Mouse (Mus musculus): ENCODE measurements around the gene Cdk5. TPM values are rescaled to one million over a fixed set of nuclear protein-coding genes. Genes with fewer than 3 reads are reported as not detected.
A peak's percentile ranks its signal among the peaks of the same experiment; 100 is the strongest.

The Cdk5 gene
- polyA plus RNA-seq, 1 experiment from 2014 or later = 25.9 TPM

- ATAC-seq (replicated peaks; ENCODE audit: low FRiP score) = no peak
- Histone ChIP-seq H3K27ac (ENCODE audit: low read depth, low read length) (peak overlapping the region; percentile 92), H3K4me3 (ENCODE audit: low read depth, low read length) (peak overlapping the region; percentile 77), H3K36me3 (ENCODE audit: control insufficient read depth, insufficient read depth, low read length) (peaks cover 3% of the 10 kb centered on the region; the same call in 1 of the 2 replicates), H3K9ac (ENCODE audit: low read depth, low read length) (peak overlapping the region; percentile 89), H3K27me3 (replicated peaks; ENCODE audit: control insufficient read depth, insufficient read depth, low read length) (no peaks in the 10 kb centered on the region), H3K9me3 (ENCODE audit: control insufficient read depth, low read length) (no peaks in the 10 kb centered on the region), H3K4me2 (peak overlapping the region; percentile 90), H3K4me1 (replicated peaks; ENCODE audit: control insufficient read depth, insufficient read depth, low read length) (peaks cover 50% of the 10 kb centered on the region)
- WGBS = 1% methylated on average over 29 of the region's 30 CpGs
- DNase-seq (ENCODE audit: low spot score) = peak; percentile 75
Observed at GRCm38 (mm10) chr5:24425421-24426036, 2.2 kb upstream of the Cdk5 start.

- Histone ChIP-seq H3K4me3 (ENCODE audit: low read depth, low read length) (peak overlapping the region; percentile 77), H3K27me3 (replicated peaks; ENCODE audit: control insufficient read depth, insufficient read depth, low read length) (no peaks in the 10 kb centered on the region), H3K4me2 (peak overlapping the region; percentile 90), H3K9ac (ENCODE audit: low read depth, low read length) (peak overlapping the region; percentile 89), H3K4me1 (replicated peaks; ENCODE audit: control insufficient read depth, insufficient read depth, low read length) (peaks cover 50% of the 10 kb centered on the region), H3K27ac (ENCODE audit: low read depth, low read length) (peak overlapping the region; percentile 92), H3K36me3 (ENCODE audit: control insufficient read depth, insufficient read depth, low read length) (peaks cover 3% of the 10 kb centered on the region; the same call in 1 of the 2 replicates), H3K9me3 (ENCODE audit: control insufficient read depth, low read length) (no peaks in the 10 kb centered on the region)
- DNase-seq (ENCODE audit: low spot score) = peak; percentile 88
- peak; percentile 53 for ATAC-seq (replicated peaks; ENCODE audit: low FRiP score)
- 1% methylated on average over 57 of the region's 60 CpGs for WGBS
Observed at GRCm38 (mm10) chr5:24424861-24425411, 1.6 kb upstream of the Cdk5 start.

GRCm38 (mm10) chr5:24424004-24424781, 863 bp upstream of the Cdk5 start:
- 15% methylated on average over 21 of the region's 21 CpGs for WGBS

GRCm38 (mm10) chr5:24420381-24420780, 2.9 kb downstream of the Cdk5 start:
- ATAC-seq (replicated peaks; ENCODE audit: low FRiP score) (no peak), DNase-seq (ENCODE audit: low spot score) (no peak)
- Histone ChIP-seq H3K9ac (ENCODE audit: low read depth, low read length) (no peak overlapping the region), H3K36me3 (ENCODE audit: control insufficient read depth, insufficient read depth, low read length) (peaks cover 3% of the 10 kb centered on the region; the same call in 1 of the 2 replicates), H3K27ac (ENCODE audit: low read depth, low read length) (no peak overlapping the region), H3K4me1 (replicated peaks; ENCODE audit: control insufficient read depth, insufficient read depth, low read length) (peaks cover 19% of the 10 kb centered on the region), H3K4me2 (no peak overlapping the region), H3K4me3 (ENCODE audit: low read depth, low read length) (no peak overlapping the region), H3K27me3 (replicated peaks; ENCODE audit: control insufficient read depth, insufficient read depth, low read length) (0 out of 2 replicates have a peak, but pooled peaks cover 4% of the 10 kb centered on the region), H3K9me3 (ENCODE audit: control insufficient read depth, low read length) (no peaks in the 10 kb centered on the region)
- 87% methylated on average over 9 of the region's 9 CpGs for WGBS

More at GRCm38 (mm10) chr5:24424004-24424781, 863 bp upstream of the Cdk5 start:
- H3K27ac ChIP-seq (ENCODE audit: low read depth, low read length) = peak overlapping the region; percentile 92
- peaks cover 3% of the 10 kb centered on the region; the same call in 1 of the 2 replicates for H3K36me3 ChIP-seq (ENCODE audit: control insufficient read depth, insufficient read depth, low read length)
- H3K4me3 ChIP-seq (ENCODE audit: low read depth, low read length) = peak overlapping the region; percentile 77
- ATAC-seq (replicated peaks; ENCODE audit: low FRiP score) (no peak), DNase-seq (ENCODE audit: low spot score) (peak; percentile 44)
- H3K4me2 ChIP-seq = peak overlapping the region; percentile 90
- peak overlapping the region; percentile 89 for H3K9ac ChIP-seq (ENCODE audit: low read depth, low read length)
- H3K9me3 ChIP-seq (ENCODE audit: control insufficient read depth, low read length) = no peaks in the 10 kb centered on the region
- peaks cover 50% of the 10 kb centered on the region for H3K4me1 ChIP-seq (replicated peaks; ENCODE audit: control insufficient read depth, insufficient read depth, low read length)
- no peaks in the 10 kb centered on the region for H3K27me3 ChIP-seq (replicated peaks; ENCODE audit: control insufficient read depth, insufficient read depth, low read length)

- WGBS = 83% methylated on average over 10 of the region's 10 CpGs
- ATAC-seq (replicated peaks; ENCODE audit: low FRiP score) = no peak
- H3K36me3 ChIP-seq (ENCODE audit: control insufficient read depth, insufficient read depth, low read length) = peaks cover 3% of the 10 kb centered on the region; the same call in 1 of the 2 replicates
Observed at GRCm38 (mm10) chr5:24417587-24417986, 5.7 kb downstream of the Cdk5 start.

GRCm38 (mm10) chr5:24416222-24416736, 7.1 kb downstream of the Cdk5 start:
- peak; percentile 70 for ATAC-seq (replicated peaks; ENCODE audit: low FRiP score)
- H3K36me3 ChIP-seq (ENCODE audit: control insufficient read depth, insufficient read depth, low read length) = peaks cover 3% of the 10 kb centered on the region; the same call in 1 of the 2 replicates
- 7% methylated on average over 21 of the region's 21 CpGs for WGBS
- no peak overlapping the region for H3K9ac ChIP-seq (ENCODE audit: low read depth, low read length)
- H3K4me2 ChIP-seq = peak overlapping the region; percentile 31
- H3K27me3 ChIP-seq (replicated peaks; ENCODE audit: control insufficient read depth, insufficient read depth, low read length) = peaks cover 16% of the 10 kb centered on the region
- DNase-seq (ENCODE audit: low spot score) = peak; percentile 65
- H3K9me3 ChIP-seq (ENCODE audit: control insufficient read depth, low read length) = no peaks in the 10 kb centered on the region
- H3K27ac ChIP-seq (ENCODE audit: low read depth, low read length) = no peak overlapping the region
- H3K4me1 ChIP-seq (replicated peaks; ENCODE audit: control insufficient read depth, insufficient read depth, low read length) = 0 out of 2 replicates have a peak, but pooled peaks cover 4% of the 10 kb centered on the region
- no peak overlapping the region for H3K4me3 ChIP-seq (ENCODE audit: low read depth, low read length)

More at GRCm38 (mm10) chr5:24417587-24417986, 5.7 kb downstream of the Cdk5 start:
- H3K27ac ChIP-seq (ENCODE audit: low read depth, low read length) = no peak overlapping the region
- H3K4me2 ChIP-seq = no peak overlapping the region
- no peak for DNase-seq (ENCODE audit: low spot score)
- H3K27me3 ChIP-seq (replicated peaks; ENCODE audit: control insufficient read depth, insufficient read depth, low read length) = peaks cover 16% of the 10 kb centered on the region
- H3K9ac ChIP-seq (ENCODE audit: low read depth, low read length) = no peak overlapping the region
- H3K4me3 ChIP-seq (ENCODE audit: low read depth, low read length) = no peak overlapping the region
- no peaks in the 10 kb centered on the region for H3K9me3 ChIP-seq (ENCODE audit: control insufficient read depth, low read length)
- peaks cover 7% of the 10 kb centered on the region for H3K4me1 ChIP-seq (replicated peaks; ENCODE audit: control insufficient read depth, insufficient read depth, low read length)

GRCm38 (mm10) chr5:24413938-24414337, 9.4 kb downstream of the Cdk5 start:
- H3K27me3 ChIP-seq (replicated peaks; ENCODE audit: control insufficient read depth, insufficient read depth, low read length) = peaks cover 16% of the 10 kb centered on the region
- DNase-seq (ENCODE audit: low spot score) = no peak
- H3K9me3 ChIP-seq (ENCODE audit: control insufficient read depth, low read length) = no peaks in the 10 kb centered on the region
- no peaks in the 10 kb centered on the region; the same call in 1 of the 2 replicates for H3K36me3 ChIP-seq (ENCODE audit: control insufficient read depth, insufficient read depth, low read length)
- H3K4me3 ChIP-seq (ENCODE audit: low read depth, low read length) = no peak overlapping the region
- ATAC-seq (replicated peaks; ENCODE audit: low FRiP score) = no peak
- H3K9ac ChIP-seq (ENCODE audit: low read depth, low read length) = no peak overlapping the region
- no peak overlapping the region for H3K4me2 ChIP-seq
- 83% methylated on average over 13 of the region's 13 CpGs for WGBS
- H3K4me1 ChIP-seq (replicated peaks; ENCODE audit: control insufficient read depth, insufficient read depth, low read length) = 0 out of 2 replicates have a peak, but pooled peaks cover 4% of the 10 kb centered on the region
- 0 out of 2 replicates have a peak overlapping the region, but pooled peaks have one; percentile 5 for H3K27ac ChIP-seq (ENCODE audit: low read depth, low read length)

- H3K27ac ChIP-seq (ENCODE audit: low read depth, low read length) = 0 out of 2 replicates have a peak within 1 kb of the TSS, but pooled peaks have one; percentile 5
- peaks cover 16% of the 10 kb centered on the region for H3K27me3 ChIP-seq (replicated peaks; ENCODE audit: control insufficient read depth, insufficient read depth, low read length)
- no peaks in the 10 kb centered on the region; the same call in 1 of the 2 replicates for H3K36me3 ChIP-seq (ENCODE audit: control insufficient read depth, insufficient read depth, low read length)
- no peak within 1 kb of the TSS for H3K9ac ChIP-seq (ENCODE audit: low read depth, low read length)
- DNase-seq (ENCODE audit: low spot score) = no peak
- no peak within 1 kb of the TSS for H3K4me2 ChIP-seq
- H3K4me1 ChIP-seq (replicated peaks; ENCODE audit: control insufficient read depth, insufficient read depth, low read length) = 0 out of 2 replicates have a peak, but pooled peaks cover 4% of the 10 kb centered on the region
- no peak within 1 kb of the TSS for H3K4me3 ChIP-seq (ENCODE audit: low read depth, low read length)
- H3K9me3 ChIP-seq (ENCODE audit: control insufficient read depth, low read length) = no peaks in the 10 kb centered on the region
- ATAC-seq (replicated peaks; ENCODE audit: low FRiP score) = no peak
- 48% methylated on average over 11 of the region's 11 CpGs for WGBS
Observed at GRCm38 (mm10) chr5:24413042-24413693, 10.2 kb downstream of the Cdk5 start, which contains the start of gene Asic3. Gene Asic3, plus strand, starts transcription at chr5:24413392.
